In genomic region chr11:17415144-17415543, GRCm38 (mm10) we compare ENCODE assay signal across 21 mouse cellular contexts.
DNase-seq lines count a peak whose midpoint lies in the region; ATAC-seq and TF ChIP-seq lines count a peak whose summit lies in the region.
"Had no signal": no experiment of that assay in that cellular context is flagged by ENCODE, and none has a peak within 500 bp of the region (broad histone marks: within the 10 kb centered on the region; RNA-seq: fewer than 3 reads in every experiment).

No protein-coding gene starts in this region.

- no peak for TF ChIP-seq CTCF in hindbrain, postnatal 0 days (IDR thresholded peaks at IDR 0.05; ENCODE audit: low read depth)

- 0 out of 2 replicates have a peak, but pooled peaks have one; percentile 11 for ATAC-seq in hindbrain, postnatal 0 days
- no peak for ATAC-seq in hindbrain, embryonic 11.5 days (ENCODE audit: low FRiP score)
- ATAC-seq: intestine, embryonic 16.5 days; liver, embryonic 12.5 days had no signal

- DNase-seq in cerebellum, postnatal 14 days = peak; percentile 11 to 29
- no peak for DNase-seq in cerebellum, adult 8-10 months
- DNase-seq in hindbrain, postnatal 0 days (ENCODE audit: low spot score) = peak; percentile 25
- no peak for DNase-seq in hindbrain, embryonic 11.5 days (ENCODE audit: low spot score)
- peak; percentile 34 for DNase-seq in retina, postnatal 1 day
- no peak for DNase-seq in retina, embryonic 14.5 days (ENCODE audit: low spot score)
- DNase-seq in kidney, postnatal 14 days = no peak
- no peak for DNase-seq in adrenal gland, adult 2 months
- DNase-seq: cerebellum, adult 11-12 months; cerebellum, postnatal 36 days; gastrocnemius, postnatal 14 days; heart, adult 11 months; kidney, postnatal 36 days; layer of hippocampus, postnatal 36 days; lung, adult 18-20 months; lung, postnatal 14 days; thymus, postnatal 25 days had no signal

- 33% methylated on average over 1 of the region's 1 CpGs for WGBS in hindbrain, postnatal 0 days
- 51% methylated on average over 1 of the region's 1 CpGs for WGBS in hindbrain, embryonic 11.5 days

- H3K4me2 ChIP-seq in hindbrain, postnatal 0 days (ENCODE audit: low read depth, low read length) = no peak overlapping the region
- no peak overlapping the region for H3K4me2 ChIP-seq in hindbrain, embryonic 11.5 days (replicated peaks; ENCODE audit: low read depth, low read length)
- H3K4me2 ChIP-seq: heart, embryonic 11.5 days; limb, embryonic 13.5 days; liver, embryonic 12.5 days had no signal

- H3K9me3 ChIP-seq in hindbrain, postnatal 0 days (ENCODE audit: low read length) = no peaks in the 10 kb centered on the region
- H3K9me3 ChIP-seq in hindbrain, embryonic 11.5 days (ENCODE audit: control insufficient read depth, low read length) = no peaks in the 10 kb centered on the region
- H3K9me3 ChIP-seq: limb, embryonic 13.5 days; liver, embryonic 12.5 days had no signal

- no peak overlapping the region for H3K4me3 ChIP-seq in hindbrain, postnatal 0 days (ENCODE audit: low read length)
- H3K4me3 ChIP-seq in hindbrain, embryonic 11.5 days (ENCODE audit: low read depth, low read length) = no peak overlapping the region
- H3K4me3 ChIP-seq: limb, embryonic 13.5 days; liver, embryonic 12.5 days had no signal

- H3K36me3 ChIP-seq in hindbrain, postnatal 0 days (ENCODE audit: insufficient read depth, low read length) = no peaks in the 10 kb centered on the region
- H3K36me3 ChIP-seq in hindbrain, embryonic 11.5 days (ENCODE audit: control insufficient read depth, insufficient read depth, low read length) = no peaks in the 10 kb centered on the region
- H3K36me3 ChIP-seq: limb, embryonic 13.5 days; liver, embryonic 12.5 days had no signal

- no peaks in the 10 kb centered on the region for H3K4me1 ChIP-seq in hindbrain, postnatal 0 days (ENCODE audit: insufficient read depth, low read length)
- no peaks in the 10 kb centered on the region for H3K4me1 ChIP-seq in hindbrain, embryonic 11.5 days (replicated peaks; ENCODE audit: control insufficient read depth, insufficient read depth, low read length)
- H3K4me1 ChIP-seq: limb, embryonic 13.5 days; liver, embryonic 12.5 days had no signal

- no peak overlapping the region for H3K9ac ChIP-seq in hindbrain, postnatal 0 days (replicated peaks; ENCODE audit: low read length)
- no peak overlapping the region for H3K9ac ChIP-seq in hindbrain, embryonic 11.5 days (ENCODE audit: low read depth, low read length)
- H3K9ac ChIP-seq: limb, embryonic 13.5 days; liver, embryonic 12.5 days had no signal

- H3K27ac ChIP-seq in hindbrain, postnatal 0 days = no peak overlapping the region
- H3K27ac ChIP-seq in hindbrain, embryonic 11.5 days (ENCODE audit: low read depth, low read length) = no peak overlapping the region
- H3K27ac ChIP-seq: limb, embryonic 13.5 days; liver, embryonic 12.5 days had no signal

- H3K27me3 ChIP-seq in hindbrain, postnatal 0 days (ENCODE audit: insufficient read depth, low read length) = no peaks in the 10 kb centered on the region
- H3K27me3 ChIP-seq in hindbrain, embryonic 11.5 days (ENCODE audit: control insufficient read depth, insufficient read depth, low read length) = no peaks in the 10 kb centered on the region
- H3K27me3 ChIP-seq: liver, embryonic 12.5 days had no signal

Comparison
In these comparisons a context has a peak if more than half of its experiments do, and no peak if none do; other contexts are left out.
1. DNase-seq: peak in cerebellum, postnatal 14 days (2 of 2), hindbrain, postnatal 0 days (single experiment) and retina, postnatal 1 day (single experiment); none in cerebellum, adult 8-10 months (single experiment), hindbrain, embryonic 11.5 days (single experiment), retina, embryonic 14.5 days (single experiment), kidney, postnatal 14 days (single experiment) and adrenal gland, adult 2 months (single experiment).